Mouse (Mus musculus) bone marrow, adult 2 months (tissue): Measurements from ENCODE around the gene Cpm. TPM values are rescaled to one million over a fixed set of nuclear protein-coding genes. Genes with fewer than 3 reads are reported as not detected.

Source experiments
- H3K27ac ChIP-seq: fragments of 200-500 bp; 2 replicates; pipeline ENCODE4 v1.5.1; 2012; ENCODE audit warnings: low read depth, mild to moderate bottlenecking, control low read depth, inconsistent platforms, low read length; ENCODE audit not compliant: control insufficient read depth, poor library complexity, insufficient read depth
- H3K4me1 ChIP-seq: fragments of 200-500 bp; 2 replicates; pipeline ENCODE4 v1.6.1; 2011; ENCODE audit warnings: low read length; ENCODE audit not compliant: control insufficient read depth, insufficient read depth
- H3K4me3 ChIP-seq: fragments of 200-500 bp; replicated peaks from 2 replicates; pipeline ENCODE3; 2011; ENCODE audit warnings: mild to moderate bottlenecking, low read depth, low read length, control low read depth; ENCODE audit not compliant: control insufficient read depth
- CTCF ChIP-seq: fragments of 200-500 bp; IDR thresholded peaks from 2 replicates; pipeline ENCODE4 v1.5.1; 2011; ENCODE audit warnings: low read length, control low read depth; ENCODE audit not compliant: control insufficient read depth, insufficient read depth
- POLR2A ChIP-seq: fragments of 200-500 bp; IDR thresholded peaks from 2 replicates; pipeline ENCODE4 v1.6.1; 2011; ENCODE audit warnings: low read depth, mild to moderate bottlenecking, control low read depth, low read length, borderline replicate concordance; ENCODE audit not compliant: control insufficient read depth
- whole genome bisulfite sequencing: fragments of 180-500 bp; shearing (Covaris S2); methylation state at CpG from one replicate; pipeline ENCODE4 v1.1.7; 2018; 5-methylcytosine and 5-hydroxymethylcytosine counted together
- polyA plus RNA-seq: library from polyadenylated mRNA; stranded (reverse); fragments of >200 nt; gene quantifications from 2 replicates; pipeline ENCODE4 v1.2.4, GENCODE M21; 2011; ENCODE audit warnings: low replicate concordance; ENCODE audit not compliant: missing spikeins, insufficient read depth, insufficient read length

Gene Cpm
- polyA plus RNA-seq, 1 experiment, result 11.6 TPM

DNA sequence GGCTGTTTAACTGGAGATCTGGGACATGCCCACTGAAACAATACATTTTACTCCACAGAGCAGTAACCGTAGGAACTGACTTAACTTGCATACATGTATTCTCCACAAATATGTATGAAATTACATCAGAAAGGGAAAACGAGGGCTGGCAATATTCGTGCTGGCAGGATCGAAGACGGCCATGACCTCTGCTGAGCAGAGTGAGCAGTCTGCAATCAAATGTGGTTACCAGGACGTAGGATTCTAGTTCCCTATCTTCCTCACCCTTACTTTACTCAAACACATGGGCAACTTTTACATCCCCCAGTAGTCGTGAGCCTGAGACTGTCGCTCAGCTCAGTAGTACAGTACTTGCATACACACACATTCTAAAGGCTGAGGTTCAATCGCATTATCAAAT lies 79.6 kb downstream of the Cpm start:
- H3K4me1 ChIP-seq, result peaks cover 2% of the 10 kb centered on the region; the same call in 1 of the 2 replicates
- WGBS, result 29% methylated on average over 9 of the region's 9 CpGs
- TF ChIP-seq CTCF, result no peak
- TF ChIP-seq POLR2A, result no peak
- H3K4me3 ChIP-seq, result peak overlapping the region; percentile 24
- H3K27ac ChIP-seq, result no peak overlapping the region

DNA sequence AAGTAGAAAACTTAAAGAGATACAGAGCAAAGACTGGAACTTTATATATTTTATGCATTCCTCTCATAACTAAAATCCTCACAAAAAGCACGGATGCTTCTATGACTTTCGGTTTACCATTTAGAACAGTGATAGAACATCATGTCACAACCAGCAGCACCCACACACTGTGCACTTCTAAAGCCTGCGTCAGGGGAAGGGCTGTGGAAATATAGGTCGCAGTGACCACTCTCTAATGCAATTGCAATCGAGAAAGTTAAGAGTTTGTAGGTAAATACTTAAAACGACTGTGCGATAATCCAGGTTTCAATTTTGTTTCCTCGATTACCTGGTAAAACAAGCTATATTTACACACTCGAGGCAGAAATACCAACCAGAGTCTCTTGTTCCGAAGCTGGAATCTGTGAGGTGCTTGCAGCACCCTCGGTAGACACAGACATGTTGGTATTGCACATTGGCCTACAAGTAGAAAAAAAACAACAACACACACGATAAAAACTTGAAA lies 80.1 kb downstream of the Cpm start:
- Histone ChIP-seq H3K4me3 (peak overlapping the region; percentile 73), H3K4me1 (peaks cover 2% of the 10 kb centered on the region; the same call in 1 of the 2 replicates), H3K27ac (peak overlapping the region; percentile 99; the same call in 1 of the 2 replicates)
- 12% methylated on average over 12 of the region's 12 CpGs for WGBS
- no peak for TF ChIP-seq CTCF
- no peak for TF ChIP-seq POLR2A

GRCm38 (mm10) chr10:117709930-117710603 lies 80.8 kb downstream of the Cpm start:
- WGBS, result under 1% methylated on average over 60 of the region's 71 CpGs
- H3K4me1 ChIP-seq, result peaks cover 2% of the 10 kb centered on the region; the same call in 1 of the 2 replicates
- H3K27ac ChIP-seq, result peak overlapping the region; percentile 99
- peak overlapping the region; percentile 73 for H3K4me3 ChIP-seq
- TF ChIP-seq POLR2A, result peak; percentile 48; the same call in 1 of the 2 replicates
- no peak for TF ChIP-seq CTCF

DNA sequence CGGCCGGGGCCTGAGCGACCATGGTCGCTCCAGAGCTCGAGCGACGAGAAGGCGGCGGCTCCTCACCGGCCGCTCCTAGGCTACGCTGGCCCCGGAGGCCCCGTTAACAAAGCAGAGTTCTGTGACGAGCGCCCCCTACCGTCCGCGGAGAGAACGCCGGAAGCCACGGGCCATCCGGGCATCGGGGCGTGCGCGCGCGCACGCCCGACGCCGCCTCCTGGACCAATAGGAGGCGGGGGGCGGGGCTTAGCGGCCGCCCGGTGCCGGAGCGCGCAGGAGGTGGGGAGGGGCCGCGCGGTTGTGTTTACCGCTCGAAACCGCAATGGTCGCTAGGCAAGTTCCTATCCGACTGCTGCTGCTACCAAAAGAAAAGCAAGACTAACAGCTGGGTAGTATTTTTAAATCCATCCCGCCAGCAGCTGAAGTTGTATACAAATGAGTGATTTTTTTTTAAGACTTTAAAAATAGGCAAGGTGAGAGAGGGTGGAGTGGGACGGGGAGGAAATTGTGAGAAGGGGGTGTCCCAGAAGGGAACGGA lies 81.4 kb downstream of the Cpm start, which contains the start of gene Mdm2:
Mdm2 (minus strand) TSS at position 155 of the 538 bp plus-strand sequence.
- TF ChIP-seq CTCF (peak; percentile 76), POLR2A (peak; percentile 78; the same call in 1 of the 2 replicates)
- Histone ChIP-seq H3K27ac (peak within 1 kb of the TSS; percentile 99), H3K4me1 (peaks cover 2% of the 10 kb centered on the region; the same call in 1 of the 2 replicates), H3K4me3 (peak within 1 kb of the TSS; percentile 73)
- WGBS, result under 1% methylated on average over 52 of the region's 52 CpGs

DNA sequence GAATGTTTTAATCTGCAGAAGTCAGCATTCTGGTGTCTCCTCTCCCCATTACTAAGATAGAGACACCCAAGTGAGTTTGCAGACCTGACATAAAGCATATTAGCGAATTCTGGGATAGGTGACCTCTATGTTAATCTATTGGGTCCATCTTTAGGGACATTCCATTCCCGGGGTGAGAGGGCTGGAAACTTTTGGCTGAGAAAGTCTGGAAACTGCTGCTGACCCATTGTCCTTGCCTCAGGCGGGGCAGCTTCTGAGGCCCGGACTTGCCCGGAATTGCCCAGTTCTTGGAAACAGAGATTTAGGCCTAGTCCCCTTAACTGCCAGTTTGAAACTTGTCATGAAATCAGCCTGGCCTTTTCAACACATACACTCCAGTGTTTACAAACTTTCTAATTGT lies 82.1 kb downstream of the Cpm start:
- 81% methylated on average over 5 of the region's 5 CpGs for WGBS
- Histone ChIP-seq H3K4me3 (no peak overlapping the region), H3K27ac (peak overlapping the region; percentile 14; the same call in 1 of the 2 replicates), H3K4me1 (peaks cover 2% of the 10 kb centered on the region; the same call in 1 of the 2 replicates)
- TF ChIP-seq POLR2A, result no peak
- TF ChIP-seq CTCF, result no peak

GRCm38 (mm10) chr10:117712191-117712754 lies 83.0 kb downstream of the Cpm start:
- H3K4me3 ChIP-seq, result no peak overlapping the region
- TF ChIP-seq POLR2A (no peak), CTCF (no peak)
- H3K27ac ChIP-seq, result no peak overlapping the region
- peaks cover 2% of the 10 kb centered on the region; the same call in 1 of the 2 replicates for H3K4me1 ChIP-seq
- WGBS, result 81% methylated on average over 9 of the region's 9 CpGs

- 87% methylated on average over 9 of the region's 9 CpGs for WGBS
- Histone ChIP-seq H3K4me3 (no peak overlapping the region), H3K27ac (no peak overlapping the region), H3K4me1 (peaks cover 2% of the 10 kb centered on the region; the same call in 1 of the 2 replicates)
- no peak for TF ChIP-seq POLR2A
- no peak for TF ChIP-seq CTCF
Measured at GRCm38 (mm10) chr10:117712871-117713270, 83.6 kb downstream of the Cpm start.

DNA sequence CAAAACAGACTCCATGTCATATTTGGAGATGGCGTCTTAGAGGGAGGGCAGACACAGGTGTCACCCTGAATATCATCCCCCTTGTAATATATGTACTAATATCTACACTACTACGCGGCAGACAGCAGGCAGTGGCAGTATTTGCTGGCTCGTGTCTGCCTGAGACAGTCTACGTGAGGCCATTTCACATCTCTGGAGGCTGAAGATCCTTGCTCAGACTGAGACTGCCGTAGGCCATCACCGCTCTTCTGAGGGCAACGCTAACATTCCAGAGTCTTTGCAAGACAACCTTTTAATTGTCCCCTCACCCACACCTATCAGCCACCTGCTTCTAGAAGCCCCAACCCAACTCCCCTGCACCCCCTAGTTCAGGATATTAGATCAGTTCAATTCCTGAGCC lies 84.2 kb downstream of the Cpm start:
- Histone ChIP-seq H3K27ac (no peak overlapping the region), H3K4me3 (no peak overlapping the region), H3K4me1 (peaks cover 2% of the 10 kb centered on the region; the same call in 1 of the 2 replicates)
- TF ChIP-seq POLR2A (no peak), CTCF (no peak)
- 93% methylated on average over 8 of the region's 8 CpGs for WGBS
